Mouse (Mus musculus) kidney, embryonic 16.5 days (tissue): ENCODE results near the gene Gatad2a. TPM values are rescaled to one million over a fixed set of nuclear protein-coding genes. Genes with fewer than 3 reads are reported as not detected.
A peak's percentile ranks its signal among the peaks of the same experiment; 100 is the strongest.

Experiments
- ATAC-seq: fragments of 200-750 bp; cut with Nextera tagmentation; 2 replicates; pipeline ENCODE4 v1.8.0; 2017; ENCODE audit warnings: moderate TSS enrichment; ENCODE audit not compliant: low FRiP score, low TSS enrichment
- H3K27ac ChIP-seq: fragments of 300-500 bp; sonication (generic); 2 replicates; pipeline ENCODE4 v1.5.1; 2014; ENCODE audit warnings: low read length
- H3K27me3 ChIP-seq: fragments of 300-500 bp; sonication (generic); 2 replicates; pipeline ENCODE4 v1.6.1; 2014; ENCODE audit warnings: low read length, control low read depth, mixed read lengths; ENCODE audit not compliant: insufficient read depth
- H3K36me3 ChIP-seq: fragments of 300-500 bp; sonication (generic); 2 replicates; pipeline ENCODE4 v1.6.1; 2014; ENCODE audit warnings: low read length, control low read depth, mixed read lengths; ENCODE audit not compliant: insufficient read depth
- H3K4me1 ChIP-seq: fragments of 300-500 bp; sonication (generic); 2 replicates; pipeline ENCODE4 v1.6.1; 2014; ENCODE audit warnings: low read length, control low read depth, mixed read lengths; ENCODE audit not compliant: insufficient read depth
- H3K4me2 ChIP-seq: fragments of 300-500 bp; sonication (generic); replicated peaks from 2 replicates; pipeline ENCODE4 v1.6.1; 2014; ENCODE audit warnings: low read depth, low read length
- H3K4me3 ChIP-seq: fragments of 300-500 bp; sonication (generic); 2 replicates; pipeline ENCODE4 v1.5.1; 2014; ENCODE audit warnings: mild to moderate bottlenecking, low read length
- H3K9ac ChIP-seq: fragments of 300-500 bp; sonication (generic); replicated peaks from 2 replicates; pipeline ENCODE4 v1.6.1; 2014; ENCODE audit warnings: low read length
- H3K9me3 ChIP-seq: fragments of 300-500 bp; sonication (generic); 2 replicates; pipeline ENCODE4 v1.6.1; 2016; ENCODE audit warnings: low read length, control low read depth
- WGBS: fragments of 180-500 bp; shearing (Covaris S2); extraction: QIAGEN DNeasy Blood & Tissue Kit; methylation state at CpG from one replicate; pipeline ENCODE4 v1.1.7; 2014; 5-methylcytosine and 5-hydroxymethylcytosine counted together
- polyA plus RNA-seq: library from polyadenylated mRNA; unstranded; fragments of >200 nt; fragmentation: Nextera tagmentation; extraction: Ambion mirVana; gene quantifications from 2 replicates; pipeline ENCODE4 v1.2.1, GENCODE M21; 2015

Gatad2a gene
- polyA plus RNA-seq, 1 experiment from 2014 or later: 40.6 TPM

- peaks cover 19% of the 10 kb centered on the region; the same call in 1 of the 2 replicates for H3K36me3 ChIP-seq
- H3K9ac ChIP-seq: no peak overlapping the region
- H3K4me3 ChIP-seq: no peak overlapping the region
- no peaks in the 10 kb centered on the region for H3K27me3 ChIP-seq
- no peak for ATAC-seq
- no peak overlapping the region for H3K27ac ChIP-seq
- H3K4me1 ChIP-seq: peaks cover 26% of the 10 kb centered on the region
- WGBS: 88% methylated on average over 6 of the region's 6 CpGs
- no peaks in the 10 kb centered on the region for H3K9me3 ChIP-seq
- H3K4me2 ChIP-seq: no peak overlapping the region
These were observed 98.3 kb downstream of the Gatad2a start for GRCm38 (mm10) chr8:69897857-69898256.

- peaks cover 16% of the 10 kb centered on the region for H3K4me1 ChIP-seq
- WGBS: 61% methylated on average over 4 of the region's 4 CpGs
- no peak overlapping the region for H3K4me2 ChIP-seq
- no peak overlapping the region for H3K9ac ChIP-seq
- H3K27me3 ChIP-seq: peaks cover under 1% of the 10 kb centered on the region
- no peak overlapping the region for H3K4me3 ChIP-seq
- H3K36me3 ChIP-seq: peaks cover 19% of the 10 kb centered on the region; the same call in 1 of the 2 replicates
- no peak for ATAC-seq
- H3K27ac ChIP-seq: no peak overlapping the region
- no peaks in the 10 kb centered on the region for H3K9me3 ChIP-seq
These were observed 100.3 kb downstream of the Gatad2a start for GRCm38 (mm10) chr8:69895772-69896451.

GRCm38 (mm10) chr8:69894836-69895332 is 101.3 kb downstream of the Gatad2a start:
- Histone ChIP-seq H3K9ac (no peak overlapping the region), H3K27ac (no peak overlapping the region), H3K4me2 (no peak overlapping the region), H3K9me3 (no peaks in the 10 kb centered on the region), H3K4me3 (no peak overlapping the region), H3K27me3 (peaks cover 11% of the 10 kb centered on the region), H3K36me3 (peaks cover 19% of the 10 kb centered on the region; the same call in 1 of the 2 replicates), H3K4me1 (peaks cover 6% of the 10 kb centered on the region)
- no peak for ATAC-seq
- WGBS: 66% methylated on average over 6 of the region's 6 CpGs

GRCm38 (mm10) chr8:69893863-69894262 is 102.3 kb downstream of the Gatad2a start:
- ATAC-seq: no peak

GRCm38 (mm10) chr8:69890813-69891241 is 105.4 kb downstream of the Gatad2a start:
- H3K27me3 ChIP-seq: peaks cover 52% of the 10 kb centered on the region
- WGBS: 38% methylated on average over 19 of the region's 19 CpGs
- no peak overlapping the region for H3K27ac ChIP-seq
- H3K4me1 ChIP-seq: peaks cover 29% of the 10 kb centered on the region
- H3K4me2 ChIP-seq: no peak overlapping the region
- no peak overlapping the region for H3K4me3 ChIP-seq
- no peak for ATAC-seq
- no peak overlapping the region for H3K9ac ChIP-seq
- H3K36me3 ChIP-seq: peaks cover 7% of the 10 kb centered on the region; the same call in 1 of the 2 replicates
- H3K9me3 ChIP-seq: no peaks in the 10 kb centered on the region

More at GRCm38 (mm10) chr8:69893863-69894262, 102.3 kb downstream of the Gatad2a start:
- Histone ChIP-seq H3K27ac (no peak overlapping the region), H3K4me1 (peaks cover 6% of the 10 kb centered on the region), H3K9me3 (no peaks in the 10 kb centered on the region), H3K36me3 (peaks cover 15% of the 10 kb centered on the region; the same call in 1 of the 2 replicates), H3K27me3 (peaks cover 21% of the 10 kb centered on the region), H3K9ac (no peak overlapping the region), H3K4me2 (no peak overlapping the region), H3K4me3 (no peak overlapping the region)
- WGBS: 39% methylated on average over 17 of the region's 17 CpGs

GRCm38 (mm10) chr8:69888902-69889301 is 107.3 kb downstream of the Gatad2a start:
- WGBS: 1% methylated on average over 32 of the region's 32 CpGs

GRCm38 (mm10) chr8:69888244-69888866 is 107.8 kb downstream of the Gatad2a start:
- peak; percentile 29 for ATAC-seq
- WGBS: 3% methylated on average over 24 of the region's 24 CpGs
- H3K27me3 ChIP-seq: peaks cover 76% of the 10 kb centered on the region
- H3K9ac ChIP-seq: peak overlapping the region; percentile 22; the same call in 1 of the 2 replicates
- H3K27ac ChIP-seq: no peak overlapping the region
- H3K36me3 ChIP-seq: no peaks in the 10 kb centered on the region
- peaks cover 29% of the 10 kb centered on the region for H3K4me1 ChIP-seq
- peak overlapping the region; percentile 49 for H3K4me2 ChIP-seq
- H3K9me3 ChIP-seq: no peaks in the 10 kb centered on the region
- H3K4me3 ChIP-seq: peak overlapping the region; percentile 41

More at GRCm38 (mm10) chr8:69888902-69889301, 107.3 kb downstream of the Gatad2a start:
- H3K4me1 ChIP-seq: peaks cover 29% of the 10 kb centered on the region
- peak; percentile 32 for ATAC-seq
- no peak overlapping the region for H3K27ac ChIP-seq
- no peak overlapping the region for H3K9ac ChIP-seq
- peak overlapping the region; percentile 49 for H3K4me2 ChIP-seq
- H3K9me3 ChIP-seq: no peaks in the 10 kb centered on the region
- peaks cover 4% of the 10 kb centered on the region; the same call in 1 of the 2 replicates for H3K36me3 ChIP-seq
- peaks cover 71% of the 10 kb centered on the region for H3K27me3 ChIP-seq
- peak overlapping the region; percentile 41 for H3K4me3 ChIP-seq

GRCm38 (mm10) chr8:69887289-69888243 is 108.6 kb downstream of the Gatad2a start, which contains the start of gene Cilp2:
TSS of gene Cilp2 (minus strand) at chr8:69887687.
- Histone ChIP-seq H3K9ac (peak within 1 kb of the TSS; percentile 22; the same call in 1 of the 2 replicates), H3K27me3 (peaks cover 84% of the 10 kb centered on the region), H3K4me1 (peaks cover 29% of the 10 kb centered on the region), H3K4me2 (peak within 1 kb of the TSS; percentile 49), H3K27ac (no peak within 1 kb of the TSS), H3K36me3 (no peaks in the 10 kb centered on the region), H3K9me3 (0 out of 2 replicates have a peak, but pooled peaks cover under 1% of the 10 kb centered on the region), H3K4me3 (peak within 1 kb of the TSS; percentile 41)
- ATAC-seq: peak; percentile 6; the same call in 1 of the 2 replicates
- WGBS: 1% methylated on average over 54 of the region's 60 CpGs

GRCm38 (mm10) chr8:69884141-69884540 is 112.0 kb downstream of the Gatad2a start:
- Histone ChIP-seq H3K4me3 (no peak overlapping the region), H3K27ac (no peak overlapping the region), H3K4me2 (no peak overlapping the region), H3K36me3 (no peaks in the 10 kb centered on the region), H3K9ac (no peak overlapping the region), H3K4me1 (peaks cover 25% of the 10 kb centered on the region), H3K9me3 (0 out of 2 replicates have a peak, but pooled peaks cover 4% of the 10 kb centered on the region), H3K27me3 (peaks cover 100% of the 10 kb centered on the region)
- no peak for ATAC-seq
- WGBS: 57% methylated on average over 13 of the region's 13 CpGs
